Mouse (Mus musculus) ZHBTc4 (cell line): Measurements from ENCODE around the gene Krtap14.

Experiments used
- DNase-seq: peaks from one replicate; pipeline ENCODE4 v3.0.0-alpha.2; 2011; ENCODE audit warnings: low read depth, low spot score

Krtap14 gene

GRCm38 (mm10) chr16:88826095-88826652 is at the start of gene Krtap14:
Gene Krtap14 (minus strand): TSS chr16:88826145.
- no peak for DNase-seq

DNA sequence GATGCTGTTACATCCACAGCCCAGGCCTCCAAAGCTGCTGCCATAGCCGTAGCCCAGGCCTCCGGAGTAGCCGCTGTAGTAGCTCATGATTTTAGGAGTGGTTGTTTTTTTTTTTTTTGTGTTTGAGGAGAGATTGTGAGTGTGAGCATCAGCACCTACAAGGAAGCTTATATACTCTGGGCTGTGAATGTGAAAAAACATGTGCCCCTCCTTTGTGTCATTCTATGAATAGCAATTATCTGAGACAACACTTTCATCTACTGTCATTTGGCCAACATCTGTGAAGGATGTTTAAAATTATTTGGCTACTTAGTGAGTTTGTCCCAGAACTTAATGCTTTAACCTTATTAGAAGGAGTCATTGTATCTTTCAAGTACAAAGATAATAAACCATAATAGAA is 48.2 kb upstream of the Krtap14 start, which contains the start of gene Krtap19-2:
Krtap19-2 (minus strand) TSS at position 101 of the 400 bp plus-strand sequence.
- DNase-seq: no peak

GRCm38 (mm10) chr16:88869311-88869710 is 43.4 kb upstream of the Krtap14 start, which contains the start of gene Krtap19-1:
Gene Krtap19-1 (minus strand): TSS chr16:88869411.
- DNase-seq: no peak

DNA sequence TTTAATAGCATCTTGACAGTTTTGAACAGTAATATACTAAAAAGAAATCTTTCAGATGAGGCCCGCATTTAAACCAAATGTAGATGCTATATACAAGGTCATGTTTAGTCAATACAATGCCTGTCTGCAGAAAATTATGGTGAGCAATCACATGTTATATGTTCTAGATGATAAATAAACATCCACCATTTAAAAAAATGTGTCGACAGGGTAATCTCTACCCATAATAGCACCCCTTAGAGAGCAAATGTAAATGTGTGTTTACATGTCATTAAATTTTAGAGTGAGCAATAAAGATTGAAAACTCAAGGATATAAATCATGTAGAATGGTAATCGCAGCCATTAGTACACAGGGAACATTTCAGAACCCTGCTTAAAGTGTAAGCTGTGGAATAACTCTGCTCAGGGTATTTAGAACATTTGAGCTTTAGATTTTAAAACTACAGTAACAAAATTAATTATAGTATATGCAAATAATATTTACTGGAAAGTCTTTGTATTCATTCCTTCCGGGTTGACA is 39.0 kb upstream of the Krtap14 start:
- DNase-seq: no peak

- DNase-seq: peak; percentile 50
Measured at GRCm38 (mm10) chr16:88851450-88851849, 25.5 kb upstream of the Krtap14 start.

DNA sequence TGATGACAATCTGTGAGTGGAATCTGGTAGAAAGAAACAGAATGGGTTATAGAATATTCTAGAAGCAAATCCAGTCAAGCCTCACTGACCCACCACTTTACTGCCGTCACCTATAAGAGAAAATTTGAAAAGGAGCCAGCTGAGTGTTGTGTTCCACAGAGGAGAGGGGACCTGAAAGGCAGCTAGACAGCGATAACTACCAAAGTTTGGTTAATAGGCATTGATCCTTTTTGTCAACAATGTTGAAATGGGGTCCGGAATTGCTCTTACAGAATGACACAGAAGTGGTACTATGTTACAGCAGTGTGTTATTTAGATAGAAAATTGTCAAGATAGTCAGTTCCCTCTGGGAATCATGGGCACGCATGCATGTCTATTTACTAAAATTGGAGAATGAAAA is 22.6 kb upstream of the Krtap14 start:
- no peak for DNase-seq

GRCm38 (mm10) chr16:88847363-88847762 is 21.4 kb upstream of the Krtap14 start:
- DNase-seq: no peak

DNA sequence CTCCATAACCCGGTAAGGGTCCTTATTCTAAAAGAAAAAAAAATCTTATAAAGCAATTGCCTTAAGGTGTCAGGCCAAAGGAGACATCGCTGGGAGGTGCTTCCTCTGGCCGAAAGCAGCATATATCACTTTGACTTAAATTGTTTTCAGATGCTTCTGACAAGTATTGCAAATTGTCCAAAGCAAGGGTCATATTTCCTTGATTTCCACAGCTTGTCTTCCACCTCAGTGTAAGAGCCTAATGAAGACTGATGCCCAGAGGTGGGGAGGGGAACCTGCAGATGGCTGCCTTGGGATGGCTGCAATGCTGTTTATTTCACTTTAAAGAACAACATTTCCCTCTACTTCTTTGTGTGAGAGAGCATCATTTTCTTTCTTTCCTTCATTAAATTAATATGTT is 1.0 kb upstream of the Krtap14 start:
- no peak for DNase-seq

- DNase-seq: peak; percentile 56
Measured at GRCm38 (mm10) chr16:88823736-88824135, 2.2 kb downstream of the Krtap14 start.

GRCm38 (mm10) chr16:88820066-88820465 is 5.9 kb downstream of the Krtap14 start, which contains the start of gene Krtap15:
Gene Krtap15 (plus strand): TSS chr16:88820215.
- no peak for DNase-seq

DNA sequence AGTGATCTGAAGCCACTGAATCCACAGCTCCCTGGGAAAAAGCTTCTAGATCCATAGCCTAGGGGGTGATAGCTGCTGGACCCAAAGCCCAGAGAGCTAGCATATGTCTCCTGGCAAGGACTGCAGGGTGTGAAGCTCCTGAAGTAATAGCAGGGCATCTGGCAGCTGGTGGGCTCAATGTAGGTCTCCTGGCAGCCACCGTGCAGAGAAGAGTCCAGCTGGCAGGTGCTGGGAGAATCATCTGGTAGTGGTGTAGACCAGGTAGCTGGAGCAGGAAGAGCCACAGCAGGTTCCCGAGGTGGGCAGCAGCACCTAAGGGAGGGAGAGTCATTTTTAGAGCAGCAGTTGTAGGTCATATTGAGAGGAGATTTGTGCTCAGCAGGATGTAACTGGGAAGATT is 14.1 kb downstream of the Krtap14 start, which contains the start of gene Gm20741:
Gm20741 (minus strand) TSS at position 394 of the 400 bp plus-strand sequence.
- no peak for DNase-seq

DNA sequence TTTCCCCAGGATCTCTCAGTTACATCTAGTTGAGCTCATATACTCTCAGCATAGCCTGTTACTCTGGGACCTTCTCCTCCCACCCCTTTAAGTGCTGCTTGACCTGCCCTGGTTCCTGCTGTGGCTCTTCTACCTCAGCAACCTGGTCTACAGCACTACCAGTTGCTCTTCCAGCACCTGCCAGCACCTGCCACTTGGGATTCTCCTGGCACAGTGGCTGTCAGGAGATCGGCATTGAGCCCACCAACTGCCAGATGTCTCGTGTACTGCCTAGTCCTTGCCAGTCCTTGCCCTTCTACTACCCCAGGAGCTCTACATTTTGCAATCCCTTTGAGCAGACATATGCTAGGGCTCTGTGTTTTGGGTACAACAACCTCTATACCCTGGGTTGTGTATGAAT is 39.2 kb downstream of the Krtap14 start:
- DNase-seq: no peak

DNA sequence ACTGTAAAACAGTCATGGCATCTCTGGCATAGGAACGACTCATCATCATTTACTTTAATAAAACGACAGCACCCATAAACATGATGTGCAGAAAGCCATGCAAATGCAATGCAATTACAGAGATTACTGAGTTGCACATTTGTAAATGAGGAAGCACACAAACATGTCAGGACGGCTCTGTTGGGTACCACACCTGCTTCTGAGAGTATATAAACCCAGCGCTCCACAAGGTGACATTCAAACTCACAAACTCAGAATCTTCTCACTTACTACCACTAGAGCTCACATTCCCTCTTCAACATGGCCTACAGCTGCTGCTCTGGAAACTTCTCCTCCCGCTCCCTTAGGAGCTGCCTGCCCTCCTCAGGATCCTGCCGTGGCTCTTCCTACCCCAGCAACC is 48.3 kb downstream of the Krtap14 start, which contains the start of gene Gm5965:
Gm5965 (plus strand) TSS at position 301 of the 400 bp plus-strand sequence.
- DNase-seq: no peak

GRCm38 (mm10) chr16:88774106-88774505 is 51.8 kb downstream of the Krtap14 start, which contains the start of gene 2310057N15Rik:
Gene 2310057N15Rik (minus strand): TSS chr16:88774206.
- no peak for DNase-seq
